Mouse (Mus musculus): ENCODE results near the gene Zdhhc24. TPM values are rescaled to one million over a fixed set of nuclear protein-coding genes. Genes with fewer than 3 reads are reported as not detected.

The Zdhhc24 gene
- polyA plus RNA-seq, 2 experiments = 6.9 to 16.5 TPM

GRCm38 (mm10) chr19:4838526-4839140 lies 39.8 kb upstream of the Zdhhc24 start:
- no peak for TF ChIP-seq CTCF (IDR thresholded peaks at IDR 0.05; ENCODE audit: low read depth)
- TF ChIP-seq EP300 (IDR thresholded peaks at IDR 0.05; ENCODE audit: low read depth) = no peak
- H3K9me3 ChIP-seq (ENCODE audit: control insufficient read depth, low read length) = no peaks in the 10 kb centered on the region
- H3K4me2 ChIP-seq (ENCODE audit: low read depth) = peak overlapping the region; percentile 69
- ATAC-seq (ENCODE audit: insufficient read depth) (peak; percentile 49), DNase-seq (ENCODE audit: low read depth in 3 of 3, low spot score in 3 of 3) (no peak)
- H3K27me3 ChIP-seq (ENCODE audit: control insufficient read depth, insufficient read depth, low read length) = peaks cover 21% of the 10 kb centered on the region
- peak overlapping the region; percentile 72 to 80 for H3K4me3 ChIP-seq (ENCODE audit: insufficient read depth in 1 of 2, low read depth in 2 of 2, low read length in 2 of 2)
- peak overlapping the region; percentile 84 for H3K9ac ChIP-seq (replicated peaks)
- 29% methylated on average over 10 of the region's 10 CpGs for WGBS (ENCODE audit: insufficient replicate concordance)
- no peaks in the 10 kb centered on the region for H3K36me3 ChIP-seq (replicated peaks; ENCODE audit: control insufficient read depth, insufficient read depth, low read depth)
- peaks cover 13 to 15% of the 10 kb centered on the region in 2 experiments for H3K4me1 ChIP-seq (replicated peaks; ENCODE audit: control insufficient read depth in 2 of 2, insufficient read depth in 2 of 2, low read length in 1 of 2)
- peak overlapping the region; percentile 64 for H3K27ac ChIP-seq

DNA sequence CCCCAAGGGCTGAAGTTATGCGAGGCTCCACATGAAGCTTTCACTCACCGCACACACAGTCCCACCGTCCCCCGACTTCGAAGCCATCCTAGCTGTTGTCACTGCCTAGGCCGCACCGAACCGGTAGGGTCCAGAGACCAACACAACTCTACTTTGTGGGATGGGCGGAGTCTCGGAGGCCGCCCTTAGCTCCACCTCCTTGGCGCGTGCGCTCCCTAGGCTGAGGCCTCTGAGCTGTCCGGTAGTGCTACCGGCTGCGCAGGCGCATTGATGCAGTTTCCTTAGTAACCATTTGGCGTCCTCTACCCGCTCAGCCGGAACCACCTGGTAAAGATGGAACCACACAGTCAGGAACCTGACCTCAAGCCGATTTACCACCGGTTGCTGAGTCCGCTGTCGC lies 39.3 kb upstream of the Zdhhc24 start, which contains the start of the genes Ccs and Ccdc87:
Ccs (minus strand) TSS at position 184 of the 400 bp plus-strand sequence.
Ccdc87 (plus strand) TSS at position 218 of the 400 bp plus-strand sequence.
- 1% methylated on average over 25 of the region's 25 CpGs for WGBS (ENCODE audit: insufficient replicate concordance)
- no peak for TF ChIP-seq EP300 (IDR thresholded peaks at IDR 0.05; ENCODE audit: low read depth)
- TF ChIP-seq CTCF (IDR thresholded peaks at IDR 0.05; ENCODE audit: low read depth) = peak; percentile 43; the same call in 1 of the 2 replicates

DNA sequence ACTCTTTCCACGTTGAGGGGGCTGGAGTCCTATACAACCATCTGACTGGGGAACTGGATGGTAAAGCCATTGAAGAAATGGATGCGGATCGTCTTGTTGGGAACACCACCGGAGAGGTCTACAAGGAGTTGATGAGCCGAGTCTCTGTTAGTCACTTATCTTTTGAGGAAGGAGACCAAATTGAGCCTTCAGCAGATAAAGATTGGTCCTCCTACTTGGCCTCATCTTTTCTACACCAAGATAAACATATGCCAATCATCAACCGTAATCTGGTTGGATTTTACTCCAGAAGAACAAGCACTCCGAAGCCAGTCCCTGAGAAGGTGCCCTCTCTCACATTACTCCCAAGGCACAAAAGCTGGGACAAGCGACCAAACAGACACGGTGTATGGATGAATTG lies 37.6 kb upstream of the Zdhhc24 start:
- H3K36me3 ChIP-seq (replicated peaks; ENCODE audit: control insufficient read depth, insufficient read depth, low read depth) = no peaks in the 10 kb centered on the region
- ATAC-seq (ENCODE audit: insufficient read depth) = no peak

More for the DNA sequence above, 39.3 kb upstream of the Zdhhc24 start, which contains the start of the genes Ccs and Ccdc87:
- peak within 1 kb of the TSS; percentile 64 for H3K27ac ChIP-seq
- DNase-seq (ENCODE audit: low read depth in 3 of 3, low spot score in 3 of 3) (peak; percentile 92 to 93 (median 93)), ATAC-seq (ENCODE audit: insufficient read depth) (peak; percentile 97)
- peak within 1 kb of the TSS; percentile 72 to 80 for H3K4me3 ChIP-seq (ENCODE audit: insufficient read depth in 1 of 2, low read depth in 2 of 2, low read length in 2 of 2)
- H3K9ac ChIP-seq (replicated peaks) = peak within 1 kb of the TSS; percentile 84
- H3K4me1 ChIP-seq (replicated peaks; ENCODE audit: control insufficient read depth in 2 of 2, insufficient read depth in 2 of 2, low read length in 1 of 2) = peaks cover 13 to 15% of the 10 kb centered on the region in 2 experiments
- peak within 1 kb of the TSS; percentile 69 for H3K4me2 ChIP-seq (ENCODE audit: low read depth)
- peaks cover 21% of the 10 kb centered on the region for H3K27me3 ChIP-seq (ENCODE audit: control insufficient read depth, insufficient read depth, low read length)
- H3K36me3 ChIP-seq (replicated peaks; ENCODE audit: control insufficient read depth, insufficient read depth, low read depth) = no peaks in the 10 kb centered on the region
- H3K9me3 ChIP-seq (ENCODE audit: control insufficient read depth, low read length) = no peaks in the 10 kb centered on the region

GRCm38 (mm10) chr19:4842611-4843010 lies 35.9 kb upstream of the Zdhhc24 start:
- no peak overlapping the region for H3K4me2 ChIP-seq (ENCODE audit: low read depth)
- no peak for DNase-seq (ENCODE audit: low read depth in 3 of 3, low spot score in 3 of 3)
- no peak overlapping the region for H3K27ac ChIP-seq
- ATAC-seq (ENCODE audit: insufficient read depth) = no peak
- no peak overlapping the region for H3K9ac ChIP-seq (replicated peaks)
- H3K27me3 ChIP-seq (ENCODE audit: control insufficient read depth, insufficient read depth, low read length) = peaks cover 21% of the 10 kb centered on the region
- peaks cover 13 to 15% of the 10 kb centered on the region in 2 experiments for H3K4me1 ChIP-seq (replicated peaks; ENCODE audit: control insufficient read depth in 2 of 2, insufficient read depth in 2 of 2, low read length in 1 of 2)
- H3K9me3 ChIP-seq (ENCODE audit: control insufficient read depth, low read length) = no peaks in the 10 kb centered on the region
- WGBS (ENCODE audit: insufficient replicate concordance) = 39% methylated on average over 2 of the region's 2 CpGs
- H3K4me3 ChIP-seq (ENCODE audit: insufficient read depth in 1 of 2, low read depth in 2 of 2, low read length in 2 of 2) = no peak overlapping the region
- TF ChIP-seq EP300 (IDR thresholded peaks at IDR 0.05; ENCODE audit: low read depth) (no peak), CTCF (IDR thresholded peaks at IDR 0.05; ENCODE audit: low read depth) (no peak)
- no peaks in the 10 kb centered on the region for H3K36me3 ChIP-seq (replicated peaks; ENCODE audit: control insufficient read depth, insufficient read depth, low read depth)

More for the DNA sequence above, 37.6 kb upstream of the Zdhhc24 start:
- TF ChIP-seq EP300 (IDR thresholded peaks at IDR 0.05; ENCODE audit: low read depth) = no peak
- TF ChIP-seq CTCF (IDR thresholded peaks at IDR 0.05; ENCODE audit: low read depth) = no peak
- no peak overlapping the region for H3K27ac ChIP-seq
- peaks cover 21% of the 10 kb centered on the region for H3K27me3 ChIP-seq (ENCODE audit: control insufficient read depth, insufficient read depth, low read length)
- H3K9ac ChIP-seq (replicated peaks) = no peak overlapping the region
- DNase-seq (ENCODE audit: low read depth in 3 of 3, low spot score in 3 of 3) = no peak
- no peaks in the 10 kb centered on the region for H3K9me3 ChIP-seq (ENCODE audit: control insufficient read depth, low read length)
- WGBS (ENCODE audit: insufficient replicate concordance) = 52% methylated on average over 9 of the region's 9 CpGs
- no peak overlapping the region for H3K4me2 ChIP-seq (ENCODE audit: low read depth)
- no peak overlapping the region for H3K4me3 ChIP-seq (ENCODE audit: insufficient read depth in 1 of 2, low read depth in 2 of 2, low read length in 2 of 2)
- peaks cover 13 to 15% of the 10 kb centered on the region in 2 experiments for H3K4me1 ChIP-seq (replicated peaks; ENCODE audit: control insufficient read depth in 2 of 2, insufficient read depth in 2 of 2, low read length in 1 of 2)

DNA sequence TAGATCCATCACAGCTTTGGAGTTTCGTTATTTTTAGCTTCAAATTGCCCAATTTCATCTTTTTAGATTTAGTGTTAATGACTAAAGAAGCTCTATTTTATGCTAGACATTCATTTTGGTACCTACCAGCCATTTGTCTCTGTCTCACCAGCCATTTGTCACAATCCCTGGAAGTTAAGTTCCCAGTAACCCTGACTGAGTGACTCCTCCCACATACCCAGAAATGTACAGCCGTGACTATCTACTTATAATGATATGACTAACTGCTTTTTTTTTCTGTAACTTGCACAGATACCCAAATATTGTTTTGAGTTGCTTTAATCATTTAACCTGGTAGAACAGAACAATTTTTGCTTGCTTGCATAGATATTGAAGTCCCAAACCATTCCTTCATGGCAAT lies 32.6 kb upstream of the Zdhhc24 start:
- WGBS (ENCODE audit: insufficient replicate concordance) = 36% methylated on average over 2 of the region's 2 CpGs
- peaks cover 9% of the 10 kb centered on the region for H3K27me3 ChIP-seq (ENCODE audit: control insufficient read depth, insufficient read depth, low read length)

More for the DNA sequence above, 32.6 kb upstream of the Zdhhc24 start:
- Histone ChIP-seq H3K27ac (no peak overlapping the region), H3K4me1 (replicated peaks; ENCODE audit: control insufficient read depth in 2 of 2, insufficient read depth in 2 of 2, low read length in 1 of 2) (no peaks in the 10 kb centered on the region), H3K9ac (replicated peaks) (no peak overlapping the region), H3K36me3 (replicated peaks; ENCODE audit: control insufficient read depth, insufficient read depth, low read depth) (no peaks in the 10 kb centered on the region), H3K9me3 (ENCODE audit: control insufficient read depth, low read length) (no peaks in the 10 kb centered on the region), H3K4me2 (ENCODE audit: low read depth) (no peak overlapping the region), H3K4me3 (ENCODE audit: insufficient read depth in 1 of 2, low read depth in 2 of 2, low read length in 2 of 2) (no peak overlapping the region)
- no peak for ATAC-seq (ENCODE audit: insufficient read depth)
- DNase-seq (ENCODE audit: low read depth in 3 of 3, low spot score in 3 of 3) = no peak
- TF ChIP-seq EP300 (IDR thresholded peaks at IDR 0.05; ENCODE audit: low read depth) (no peak), CTCF (IDR thresholded peaks at IDR 0.05; ENCODE audit: low read depth) (no peak)

Data from liver, embryonic 14.5 days (tissue).